Mouse (Mus musculus): Measurements from ENCODE around the gene Podn.

Podn gene

DNA sequence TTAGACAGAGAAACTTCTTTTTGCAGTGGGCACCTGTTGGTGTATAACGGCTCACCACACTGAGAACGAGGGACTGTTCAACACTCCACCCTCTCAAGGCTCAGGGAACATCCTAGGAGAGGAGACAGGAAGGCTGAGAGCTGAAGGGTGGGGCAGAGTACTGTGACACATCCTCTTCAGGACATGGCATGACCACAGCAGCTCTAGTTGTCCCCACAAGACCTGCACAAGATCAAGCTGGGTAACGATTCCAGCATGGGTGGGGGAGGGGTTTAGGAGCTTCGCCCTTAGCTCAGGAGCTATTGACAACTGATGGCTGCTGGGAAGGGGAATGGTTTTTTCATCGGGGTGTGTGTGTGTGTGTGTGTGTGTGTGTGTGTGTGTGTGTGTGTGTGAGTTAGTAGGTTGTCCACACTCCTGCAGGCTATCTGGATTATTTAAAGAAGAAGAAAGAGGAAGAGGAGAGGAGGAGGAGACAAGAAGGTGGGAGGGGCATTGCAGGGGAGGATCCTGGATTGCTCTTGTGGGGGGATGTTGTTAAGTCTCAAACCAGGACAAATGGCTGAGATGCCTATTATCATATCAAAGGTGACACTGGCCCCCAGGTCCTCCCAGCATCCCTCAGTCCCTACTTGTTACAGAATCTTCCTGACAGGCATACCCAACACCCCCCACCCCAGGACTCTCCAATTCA lies 129.7 kb downstream of the Podn start:
- no peak for DNase-seq (ENCODE audit: low spot score)
